Mouse (Mus musculus) hindbrain, embryonic 11.5 days (tissue): ENCODE results near the gene Prkaa1. TPM values are rescaled to one million over a fixed set of nuclear protein-coding genes. Genes with fewer than 3 reads are reported as not detected.

Experiments
- ATAC-seq: fragments of 200-750 bp; cut with Nextera tagmentation; 2 replicates; pipeline ENCODE4 v1.8.0; 2017; ENCODE audit warnings: mild to moderate bottlenecking, moderate TSS enrichment, moderate library complexity; ENCODE audit not compliant: low FRiP score
- DNase-seq: peaks from one replicate; pipeline ENCODE4 v3.0.0-alpha.2; 2015; ENCODE audit warnings: low spot score
- H3K27ac ChIP-seq: fragments of 300-500 bp; sonication (generic); 2 replicates; pipeline ENCODE4 v1.5.1; 2014; ENCODE audit warnings: mild to moderate bottlenecking, low read depth, low read length
- H3K27me3 ChIP-seq: fragments of 300-500 bp; sonication (generic); 2 replicates; pipeline ENCODE4 v1.6.1; 2014; ENCODE audit warnings: mild to moderate bottlenecking, low read length, moderate library complexity, mixed read lengths; ENCODE audit not compliant: control insufficient read depth, insufficient read depth
- H3K36me3 ChIP-seq: fragments of 300-500 bp; sonication (generic); 2 replicates; pipeline ENCODE4 v1.6.1; 2014; ENCODE audit warnings: mild to moderate bottlenecking, low read length, moderate library complexity, mixed read lengths; ENCODE audit not compliant: control insufficient read depth, insufficient read depth
- H3K4me1 ChIP-seq: fragments of 300-500 bp; sonication (generic); replicated peaks from 2 replicates; pipeline ENCODE4 v1.6.1; 2014; ENCODE audit warnings: low read length, mixed read lengths; ENCODE audit not compliant: control insufficient read depth, insufficient read depth
- H3K4me2 ChIP-seq: fragments of 300-500 bp; sonication (generic); replicated peaks from 2 replicates; pipeline ENCODE4 v1.6.1; 2014; ENCODE audit warnings: mild to moderate bottlenecking, low read depth, low read length
- H3K4me3 ChIP-seq: fragments of 300-500 bp; sonication (generic); 2 replicates; pipeline ENCODE4 v1.5.1; 2014; ENCODE audit warnings: low read depth, low read length
- H3K9ac ChIP-seq: fragments of 300-500 bp; sonication (generic); 2 replicates; pipeline ENCODE4 v1.6.1; 2014; ENCODE audit warnings: low read depth, low read length
- H3K9me3 ChIP-seq: fragments of 300-500 bp; sonication (generic); 2 replicates; pipeline ENCODE4 v1.6.1; 2016; ENCODE audit warnings: low read length; ENCODE audit not compliant: control insufficient read depth
- WGBS: fragments of 180-500 bp; shearing (Covaris S2); extraction: QIAGEN DNeasy Blood & Tissue Kit; methylation state at CpG from one replicate; pipeline ENCODE4 v1.1.7; 2014; 5-methylcytosine and 5-hydroxymethylcytosine counted together
- polyA plus RNA-seq: library from polyadenylated mRNA; unstranded; fragments of >200 nt; fragmentation: Nextera tagmentation; extraction: Ambion mirVana; gene quantifications from 2 replicates; pipeline ENCODE4 v1.2.1, GENCODE M21; 2014

The Prkaa1 gene
- polyA plus RNA-seq, 1 experiment from 2014 or later, result 20.6 TPM

DNA sequence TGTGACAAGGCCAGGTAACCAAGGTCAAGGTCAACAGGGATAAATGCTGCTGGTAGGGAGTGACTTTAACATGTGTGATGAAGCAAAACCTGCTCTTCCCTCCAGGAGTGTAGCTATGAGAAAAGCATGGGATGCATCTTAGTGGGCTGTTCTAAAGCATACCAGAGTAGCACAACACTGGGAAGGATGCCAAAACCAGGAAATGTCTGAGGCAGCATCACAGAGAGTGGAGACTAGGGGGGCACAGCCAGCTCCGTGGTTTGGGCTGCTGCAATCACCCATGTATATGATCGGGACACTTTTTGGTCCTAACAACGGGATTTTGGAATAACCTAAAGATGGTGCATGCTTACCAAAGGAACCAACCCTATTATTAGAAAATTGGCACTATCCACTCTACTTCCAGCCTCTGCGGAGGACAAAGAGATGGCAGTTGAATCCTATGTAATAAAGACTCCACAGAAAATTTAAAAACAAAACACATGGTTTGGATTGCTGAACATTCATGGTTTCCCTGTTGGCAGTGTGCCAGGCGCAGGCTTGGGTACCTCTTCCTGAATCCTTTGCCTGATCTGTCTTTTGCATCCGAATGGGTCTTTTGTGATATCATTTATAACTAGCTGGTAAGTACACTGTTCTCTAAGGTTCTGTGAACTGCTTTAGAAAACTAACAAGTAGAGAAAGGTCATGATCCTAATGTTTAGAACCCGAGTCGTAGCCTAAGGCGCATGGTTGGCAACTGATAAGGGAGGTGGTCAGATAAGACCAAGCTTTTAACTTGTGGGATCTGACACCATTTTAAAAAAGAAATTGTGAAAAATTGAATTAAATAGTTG, 5.4 kb upstream of the Prkaa1 start:
- Histone ChIP-seq H3K4me1 (no peaks in the 10 kb centered on the region), H3K27ac (no peak overlapping the region), H3K4me3 (no peak overlapping the region), H3K9me3 (no peaks in the 10 kb centered on the region), H3K27me3 (no peaks in the 10 kb centered on the region), H3K9ac (no peak overlapping the region), H3K36me3 (no peaks in the 10 kb centered on the region), H3K4me2 (no peak overlapping the region)
- no peak for ATAC-seq
- no peak for DNase-seq
- WGBS, result 89% methylated on average over 9 of the region's 9 CpGs

DNA sequence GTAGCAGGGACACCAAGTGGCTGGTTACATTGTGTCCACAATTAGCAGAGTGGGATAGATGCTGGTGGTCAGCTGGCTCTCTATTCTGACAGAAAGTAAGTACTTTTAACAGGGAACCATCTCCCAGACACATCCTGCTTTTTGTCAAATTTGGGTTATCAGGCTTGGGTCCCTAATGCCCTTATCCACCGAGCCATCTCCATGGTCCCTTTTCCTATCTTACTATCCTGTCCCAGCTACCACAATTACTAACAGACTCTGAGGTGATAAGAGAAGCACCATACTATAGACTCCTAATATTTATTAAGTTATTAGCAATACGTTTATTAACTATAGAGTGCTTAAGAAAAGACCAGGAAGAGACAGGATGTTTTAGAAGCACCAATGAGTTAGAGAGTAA, 4.3 kb upstream of the Prkaa1 start:
- WGBS, result 90% methylated on average over 2 of the region's 2 CpGs
- no peak overlapping the region for H3K27ac ChIP-seq
- no peak for DNase-seq

DNA sequence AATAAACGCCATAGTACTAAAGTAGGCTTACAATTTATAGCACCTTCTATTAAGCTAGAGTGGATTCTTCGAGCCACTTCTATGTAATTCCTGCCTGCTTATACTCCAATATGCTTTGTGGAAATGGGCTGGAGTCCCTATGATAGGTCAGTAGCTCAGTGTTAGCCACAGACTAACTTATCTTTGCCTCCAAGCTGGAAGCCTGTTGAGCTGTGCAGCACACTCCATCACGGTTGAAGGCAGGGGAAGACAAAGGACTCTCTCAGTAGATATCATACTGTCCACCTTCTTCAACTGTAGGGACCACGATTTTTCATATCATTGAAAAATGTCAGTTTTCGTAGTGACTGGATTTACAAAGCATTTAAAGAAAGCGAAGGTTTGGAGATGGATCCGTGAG, 3.8 kb upstream of the Prkaa1 start:
- H3K36me3 ChIP-seq, result no peaks in the 10 kb centered on the region
- H3K9me3 ChIP-seq, result no peaks in the 10 kb centered on the region
- DNase-seq (no peak), ATAC-seq (no peak)
- H3K27ac ChIP-seq, result no peak overlapping the region
- H3K4me2 ChIP-seq, result no peak overlapping the region
- no peaks in the 10 kb centered on the region for H3K27me3 ChIP-seq
- no peak overlapping the region for H3K9ac ChIP-seq
- WGBS, result 90% methylated on average over 7 of the region's 7 CpGs
- H3K4me3 ChIP-seq, result no peak overlapping the region
- no peaks in the 10 kb centered on the region for H3K4me1 ChIP-seq

More for the DNA sequence above, 4.3 kb upstream of the Prkaa1 start:
- H3K9ac ChIP-seq, result no peak overlapping the region
- H3K4me3 ChIP-seq, result no peak overlapping the region
- H3K27me3 ChIP-seq, result no peaks in the 10 kb centered on the region
- no peaks in the 10 kb centered on the region for H3K4me1 ChIP-seq
- no peaks in the 10 kb centered on the region for H3K36me3 ChIP-seq
- ATAC-seq, result no peak
- H3K4me2 ChIP-seq, result no peak overlapping the region
- H3K9me3 ChIP-seq, result no peaks in the 10 kb centered on the region

DNA sequence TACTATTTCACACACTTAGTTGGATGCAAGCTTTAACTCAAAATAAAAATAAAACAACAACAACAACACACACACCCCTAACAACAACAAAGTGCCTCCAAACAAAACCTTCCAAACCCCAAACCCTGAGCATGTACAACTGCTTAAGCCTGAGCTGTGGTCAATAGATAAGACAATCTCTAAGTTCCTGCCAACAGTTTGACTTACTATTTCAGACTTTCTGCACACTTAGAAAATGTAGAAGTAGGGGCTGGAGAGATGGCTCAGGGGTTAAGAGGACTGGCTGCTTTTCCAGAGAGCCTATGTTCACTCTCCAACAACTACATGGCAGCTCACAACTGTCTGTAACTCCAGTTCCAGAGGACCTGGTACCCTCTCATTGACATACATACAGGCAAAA, 3.3 kb upstream of the Prkaa1 start:
- ATAC-seq, result no peak
- Histone ChIP-seq H3K4me2 (no peak overlapping the region), H3K9ac (no peak overlapping the region), H3K4me1 (no peaks in the 10 kb centered on the region; the same call in 1 of the 2 replicates), H3K36me3 (no peaks in the 10 kb centered on the region), H3K4me3 (no peak overlapping the region), H3K27ac (no peak overlapping the region), H3K9me3 (no peaks in the 10 kb centered on the region), H3K27me3 (no peaks in the 10 kb centered on the region)
- no peak for DNase-seq

DNA sequence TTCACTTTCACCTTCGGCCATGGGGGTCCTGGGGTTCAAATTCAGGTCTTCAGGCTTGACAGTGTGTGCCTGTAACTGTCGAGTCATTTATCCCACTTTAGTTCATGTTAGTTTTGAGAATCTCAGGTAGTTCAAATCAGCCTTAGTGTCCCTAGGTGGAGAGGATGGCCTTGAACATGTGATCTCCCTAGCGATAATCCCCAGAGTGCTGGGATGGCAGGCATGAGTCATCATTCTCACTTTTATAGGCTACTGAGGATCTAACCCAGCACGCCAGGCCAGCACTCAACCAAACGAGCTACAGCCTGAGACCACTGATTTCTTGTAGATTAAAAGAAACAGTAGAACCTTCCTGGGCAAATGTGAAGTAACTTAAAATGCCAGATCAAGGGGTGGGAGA, 1.6 kb upstream of the Prkaa1 start:
- no peaks in the 10 kb centered on the region for H3K9me3 ChIP-seq
- H3K4me1 ChIP-seq, result no peaks in the 10 kb centered on the region; the same call in 1 of the 2 replicates
- H3K4me3 ChIP-seq, result no peak overlapping the region
- no peak overlapping the region for H3K4me2 ChIP-seq
- H3K27me3 ChIP-seq, result no peaks in the 10 kb centered on the region
- no peaks in the 10 kb centered on the region for H3K36me3 ChIP-seq
- 62% methylated on average over 5 of the region's 5 CpGs for WGBS
- no peak for DNase-seq
- no peak overlapping the region for H3K27ac ChIP-seq
- no peak overlapping the region for H3K9ac ChIP-seq
- ATAC-seq, result no peak

DNA sequence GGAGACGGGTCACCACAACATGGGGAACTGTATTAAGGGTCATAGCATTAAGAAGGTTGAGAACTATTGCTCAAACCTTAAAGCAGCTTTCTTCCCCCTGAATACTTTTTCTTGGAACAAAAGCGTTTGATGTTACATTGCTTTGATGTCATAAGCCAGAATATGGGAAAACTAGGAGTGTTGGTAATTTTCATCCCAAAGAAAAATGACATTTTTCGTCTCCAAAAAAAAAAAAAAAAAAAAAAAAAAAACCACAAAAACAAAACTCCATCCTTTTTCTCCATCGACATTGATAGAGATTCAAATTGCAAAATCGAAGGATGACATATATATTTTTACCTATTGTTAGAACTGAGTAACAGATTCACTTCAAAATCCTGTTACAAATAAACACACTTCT, 947 bp upstream of the Prkaa1 start:
- Histone ChIP-seq H3K36me3 (no peaks in the 10 kb centered on the region), H3K4me1 (no peaks in the 10 kb centered on the region; the same call in 1 of the 2 replicates), H3K27me3 (no peaks in the 10 kb centered on the region), H3K9me3 (no peaks in the 10 kb centered on the region), H3K4me2 (no peak overlapping the region), H3K27ac (no peak overlapping the region), H3K9ac (no peak overlapping the region), H3K4me3 (no peak overlapping the region)
- 81% methylated on average over 5 of the region's 5 CpGs for WGBS
- DNase-seq (no peak), ATAC-seq (no peak)

DNA sequence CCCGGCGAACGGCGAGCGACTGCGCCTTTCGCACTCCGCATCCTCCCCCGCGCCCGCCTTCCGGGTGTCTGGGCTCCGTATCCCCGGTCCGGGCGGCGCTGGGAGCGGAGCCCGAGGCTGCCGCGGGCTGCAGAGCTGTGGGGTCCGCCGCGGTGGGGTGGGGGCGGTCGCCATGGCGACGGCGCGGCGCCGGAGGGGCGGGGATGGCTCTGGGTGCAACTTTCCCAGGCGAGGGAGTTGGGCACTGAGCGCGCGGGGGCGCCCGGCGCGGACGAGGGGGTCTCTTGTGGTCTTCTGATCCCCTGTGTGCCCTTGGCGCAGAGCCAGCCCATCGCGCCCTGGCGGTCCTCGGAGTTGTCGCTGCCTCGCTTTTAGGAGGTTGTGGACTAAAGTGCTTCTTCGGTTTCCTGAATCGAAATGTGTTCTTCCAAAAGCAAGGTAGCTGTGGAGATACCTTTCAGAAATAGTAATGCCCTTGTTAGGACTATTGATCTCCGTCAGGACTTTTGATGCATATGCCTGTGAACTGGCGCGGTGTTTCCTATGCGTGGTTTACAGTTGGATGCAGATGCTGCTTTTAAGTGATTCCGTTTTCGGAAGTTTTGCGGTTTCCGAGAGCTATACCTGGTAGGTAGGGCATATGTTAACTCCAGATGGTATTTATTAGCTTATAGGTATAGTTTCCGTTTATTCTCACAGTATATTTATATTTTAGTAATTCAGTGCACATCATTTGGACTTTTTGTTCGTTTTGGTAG, 539 bp downstream of the Prkaa1 start:
- no peaks in the 10 kb centered on the region for H3K36me3 ChIP-seq
- peak overlapping the region; percentile 57 for H3K4me2 ChIP-seq
- H3K27me3 ChIP-seq, result no peaks in the 10 kb centered on the region
- ATAC-seq (peak; percentile 94), DNase-seq (peak; percentile 80)
- peak overlapping the region; percentile 91 for H3K27ac ChIP-seq
- no peaks in the 10 kb centered on the region for H3K9me3 ChIP-seq
- 1% methylated on average over 52 of the region's 61 CpGs for WGBS
- peak overlapping the region; percentile 84 for H3K9ac ChIP-seq
- H3K4me1 ChIP-seq, result no peaks in the 10 kb centered on the region; the same call in 1 of the 2 replicates
- H3K4me3 ChIP-seq, result peak overlapping the region; percentile 85

DNA sequence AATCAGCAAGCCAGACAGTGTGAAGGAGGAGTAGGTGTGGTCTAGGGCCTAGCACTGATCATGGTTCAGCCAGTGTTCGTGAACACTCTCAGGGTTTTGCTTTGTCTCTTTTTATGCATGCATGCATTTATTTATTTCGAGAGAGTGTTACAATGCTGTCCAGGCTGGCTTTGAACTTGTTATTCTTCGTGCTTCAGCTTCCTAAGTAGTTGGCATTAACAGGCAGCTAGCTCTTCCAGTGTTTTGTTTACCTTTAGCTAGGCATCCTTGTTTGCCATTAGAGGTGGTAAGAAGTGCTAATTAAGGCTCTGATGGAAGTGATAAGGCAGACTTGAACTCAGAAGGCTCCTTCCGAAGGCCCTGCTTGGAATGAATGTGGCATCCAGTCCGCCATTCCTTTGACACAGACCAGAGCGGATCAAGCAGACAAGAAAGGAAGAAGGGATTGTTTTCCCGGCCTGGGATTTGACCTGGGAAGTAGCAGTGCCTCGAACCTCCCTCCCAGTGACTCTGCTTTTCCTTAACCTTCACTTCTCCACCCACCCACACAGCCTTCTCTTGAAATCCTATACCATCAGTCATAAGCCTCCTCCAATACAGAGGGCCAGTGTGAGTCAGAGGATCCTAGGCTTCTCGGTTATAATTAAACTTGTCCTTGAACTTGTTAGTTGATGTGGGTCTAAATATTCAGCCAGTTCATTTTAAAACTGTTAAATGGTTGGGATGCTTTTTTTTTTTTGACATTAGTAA, 1.7 kb downstream of the Prkaa1 start:
- ATAC-seq (no peak), DNase-seq (no peak)
- no peaks in the 10 kb centered on the region for H3K27me3 ChIP-seq
- H3K27ac ChIP-seq, result no peak overlapping the region
- 46% methylated on average over 9 of the region's 9 CpGs for WGBS
- H3K4me3 ChIP-seq, result 0 out of 2 replicates have a peak overlapping the region, but pooled peaks have one; percentile 85
- no peaks in the 10 kb centered on the region; the same call in 1 of the 2 replicates for H3K4me1 ChIP-seq
- H3K9ac ChIP-seq, result no peak overlapping the region
- H3K4me2 ChIP-seq, result peak overlapping the region; percentile 57
- H3K9me3 ChIP-seq, result no peaks in the 10 kb centered on the region
- no peaks in the 10 kb centered on the region for H3K36me3 ChIP-seq
